Mouse (Mus musculus): Measurements from ENCODE around the gene Fam216a. TPM values are rescaled to one million over a fixed set of nuclear protein-coding genes. Genes with fewer than 3 reads are reported as not detected.

The Fam216a gene
- polyA plus RNA-seq, 1 experiment from 2014 or later, result 13.7 TPM

GRCm38 (mm10) chr5:122393887-122394286 lies 21.7 kb upstream of the Fam216a start:
- Histone ChIP-seq H3K9me3 (replicated peaks; ENCODE audit: control insufficient read depth, low read length) (no peaks in the 10 kb centered on the region), H3K4me2 (ENCODE audit: low read depth, low read length) (no peak overlapping the region), H3K4me1 (ENCODE audit: control insufficient read depth, low read depth, low read length) (peaks cover 16% of the 10 kb centered on the region), H3K27me3 (ENCODE audit: control insufficient read depth, insufficient read depth, low read depth, low read length) (no peaks in the 10 kb centered on the region), H3K27ac (ENCODE audit: low read length) (no peak overlapping the region), H3K4me3 (ENCODE audit: low read depth, low read length) (no peak overlapping the region), H3K9ac (ENCODE audit: low read depth, low read length) (no peak overlapping the region), H3K36me3 (ENCODE audit: control insufficient read depth, insufficient read depth) (peaks cover 4% of the 10 kb centered on the region; the same call in 1 of the 2 replicates)
- no peak for ATAC-seq (ENCODE audit: low read depth)
- 31% methylated on average over 2 of the region's 2 CpGs for WGBS (ENCODE audit: insufficient replicate concordance)

GRCm38 (mm10) chr5:122392227-122393004 lies 20.3 kb upstream of the Fam216a start:
- H3K4me2 ChIP-seq (ENCODE audit: low read depth, low read length), result peak overlapping the region; percentile 79
- no peaks in the 10 kb centered on the region for H3K27me3 ChIP-seq (ENCODE audit: control insufficient read depth, insufficient read depth, low read depth, low read length)
- H3K9ac ChIP-seq (ENCODE audit: low read depth, low read length), result peak overlapping the region; percentile 98
- peaks cover 4% of the 10 kb centered on the region; the same call in 1 of the 2 replicates for H3K36me3 ChIP-seq (ENCODE audit: control insufficient read depth, insufficient read depth)
- H3K9me3 ChIP-seq (replicated peaks; ENCODE audit: control insufficient read depth, low read length), result no peaks in the 10 kb centered on the region
- ATAC-seq (ENCODE audit: low read depth), result peak; percentile 35
- peak overlapping the region; percentile 76 for H3K27ac ChIP-seq (ENCODE audit: low read length)
- 6% methylated on average over 19 of the region's 19 CpGs for WGBS (ENCODE audit: insufficient replicate concordance)
- H3K4me3 ChIP-seq (ENCODE audit: low read depth, low read length), result peak overlapping the region; percentile 99
- H3K4me1 ChIP-seq (ENCODE audit: control insufficient read depth, low read depth, low read length), result peaks cover 16% of the 10 kb centered on the region

GRCm38 (mm10) chr5:122391786-122392180 lies 19.6 kb upstream of the Fam216a start, which contains the start of gene Arpc3:
TSS of gene Arpc3 (plus strand) at chr5:122391878.
- Histone ChIP-seq H3K9ac (ENCODE audit: low read depth, low read length) (peak within 1 kb of the TSS; percentile 98), H3K9me3 (replicated peaks; ENCODE audit: control insufficient read depth, low read length) (no peaks in the 10 kb centered on the region), H3K27me3 (ENCODE audit: control insufficient read depth, insufficient read depth, low read depth, low read length) (no peaks in the 10 kb centered on the region), H3K4me1 (ENCODE audit: control insufficient read depth, low read depth, low read length) (peaks cover 16% of the 10 kb centered on the region), H3K36me3 (ENCODE audit: control insufficient read depth, insufficient read depth) (peaks cover 2% of the 10 kb centered on the region; the same call in 1 of the 2 replicates), H3K4me2 (ENCODE audit: low read depth, low read length) (peak within 1 kb of the TSS; percentile 79), H3K27ac (ENCODE audit: low read length) (peak within 1 kb of the TSS; percentile 76), H3K4me3 (ENCODE audit: low read depth, low read length) (peak within 1 kb of the TSS; percentile 99)
- ATAC-seq (ENCODE audit: low read depth), result peak; percentile 86
- WGBS (ENCODE audit: insufficient replicate concordance), result 0% methylated on average over 39 of the region's 39 CpGs

GRCm38 (mm10) chr5:122391178-122391785 lies 19.1 kb upstream of the Fam216a start:
- peaks cover 16% of the 10 kb centered on the region for H3K4me1 ChIP-seq (ENCODE audit: control insufficient read depth, low read depth, low read length)
- H3K36me3 ChIP-seq (ENCODE audit: control insufficient read depth, insufficient read depth), result no peaks in the 10 kb centered on the region
- no peak overlapping the region for H3K27ac ChIP-seq (ENCODE audit: low read length)
- peak overlapping the region; percentile 55 for H3K4me2 ChIP-seq (ENCODE audit: low read depth, low read length)
- ATAC-seq (ENCODE audit: low read depth), result no peak
- H3K9ac ChIP-seq (ENCODE audit: low read depth, low read length), result peak overlapping the region; percentile 34; the same call in 1 of the 2 replicates
- 46% methylated on average over 15 of the region's 16 CpGs for WGBS (ENCODE audit: insufficient replicate concordance)
- peak overlapping the region; percentile 99 for H3K4me3 ChIP-seq (ENCODE audit: low read depth, low read length)
- H3K27me3 ChIP-seq (ENCODE audit: control insufficient read depth, insufficient read depth, low read depth, low read length), result no peaks in the 10 kb centered on the region
- H3K9me3 ChIP-seq (replicated peaks; ENCODE audit: control insufficient read depth, low read length), result no peaks in the 10 kb centered on the region

- no peak overlapping the region for H3K4me2 ChIP-seq (ENCODE audit: low read depth, low read length)
- peaks cover 16% of the 10 kb centered on the region for H3K4me1 ChIP-seq (ENCODE audit: control insufficient read depth, low read depth, low read length)
- no peak overlapping the region for H3K4me3 ChIP-seq (ENCODE audit: low read depth, low read length)
- H3K9ac ChIP-seq (ENCODE audit: low read depth, low read length), result no peak overlapping the region
- H3K27ac ChIP-seq (ENCODE audit: low read length), result no peak overlapping the region
- H3K27me3 ChIP-seq (ENCODE audit: control insufficient read depth, insufficient read depth, low read depth, low read length), result no peaks in the 10 kb centered on the region
- no peaks in the 10 kb centered on the region for H3K36me3 ChIP-seq (ENCODE audit: control insufficient read depth, insufficient read depth)
- no peaks in the 10 kb centered on the region for H3K9me3 ChIP-seq (replicated peaks; ENCODE audit: control insufficient read depth, low read length)
- no peak for ATAC-seq (ENCODE audit: low read depth)
Measured at GRCm38 (mm10) chr5:122390671-122391070, 18.5 kb upstream of the Fam216a start.

- 70% methylated on average over 5 of the region's 5 CpGs for WGBS (ENCODE audit: insufficient replicate concordance)
- H3K4me1 ChIP-seq (ENCODE audit: control insufficient read depth, low read depth, low read length), result peaks cover 16% of the 10 kb centered on the region
- no peaks in the 10 kb centered on the region for H3K9me3 ChIP-seq (replicated peaks; ENCODE audit: control insufficient read depth, low read length)
- no peak overlapping the region for H3K4me3 ChIP-seq (ENCODE audit: low read depth, low read length)
- H3K27me3 ChIP-seq (ENCODE audit: control insufficient read depth, insufficient read depth, low read depth, low read length), result no peaks in the 10 kb centered on the region
- no peak overlapping the region for H3K27ac ChIP-seq (ENCODE audit: low read length)
- H3K36me3 ChIP-seq (ENCODE audit: control insufficient read depth, insufficient read depth), result no peaks in the 10 kb centered on the region
- ATAC-seq (ENCODE audit: low read depth), result no peak
- no peak overlapping the region for H3K4me2 ChIP-seq (ENCODE audit: low read depth, low read length)
- H3K9ac ChIP-seq (ENCODE audit: low read depth, low read length), result no peak overlapping the region
Measured at GRCm38 (mm10) chr5:122390006-122390405, 17.8 kb upstream of the Fam216a start.

GRCm38 (mm10) chr5:122379374-122380155 lies 7.4 kb upstream of the Fam216a start:
- 51% methylated on average over 11 of the region's 11 CpGs for WGBS (ENCODE audit: insufficient replicate concordance)
- Histone ChIP-seq H3K4me2 (ENCODE audit: low read depth, low read length) (no peak overlapping the region), H3K4me1 (ENCODE audit: control insufficient read depth, low read depth, low read length) (no peaks in the 10 kb centered on the region; the same call in 1 of the 2 replicates), H3K9ac (ENCODE audit: low read depth, low read length) (no peak overlapping the region), H3K9me3 (replicated peaks; ENCODE audit: control insufficient read depth, low read length) (no peaks in the 10 kb centered on the region), H3K27me3 (ENCODE audit: control insufficient read depth, insufficient read depth, low read depth, low read length) (no peaks in the 10 kb centered on the region), H3K27ac (ENCODE audit: low read length) (no peak overlapping the region), H3K36me3 (ENCODE audit: control insufficient read depth, insufficient read depth) (peaks cover 18% of the 10 kb centered on the region), H3K4me3 (ENCODE audit: low read depth, low read length) (no peak overlapping the region)
- peak; percentile 58 for ATAC-seq (ENCODE audit: low read depth)

GRCm38 (mm10) chr5:122378171-122378570 lies 6.0 kb upstream of the Fam216a start:
- ATAC-seq (ENCODE audit: low read depth), result no peak
- WGBS (ENCODE audit: insufficient replicate concordance), result 86% methylated on average over 12 of the region's 12 CpGs
- Histone ChIP-seq H3K4me2 (ENCODE audit: low read depth, low read length) (no peak overlapping the region), H3K4me3 (ENCODE audit: low read depth, low read length) (no peak overlapping the region), H3K27ac (ENCODE audit: low read length) (no peak overlapping the region), H3K9me3 (replicated peaks; ENCODE audit: control insufficient read depth, low read length) (no peaks in the 10 kb centered on the region), H3K36me3 (ENCODE audit: control insufficient read depth, insufficient read depth) (peaks cover 18% of the 10 kb centered on the region), H3K27me3 (ENCODE audit: control insufficient read depth, insufficient read depth, low read depth, low read length) (no peaks in the 10 kb centered on the region), H3K4me1 (ENCODE audit: control insufficient read depth, low read depth, low read length) (peaks cover 8% of the 10 kb centered on the region), H3K9ac (ENCODE audit: low read depth, low read length) (no peak overlapping the region)

Measured in liver, embryonic 16.5 days (tissue).